Mouse (Mus musculus): ENCODE data around the gene Olfr373.

Olfr373 gene

DNA sequence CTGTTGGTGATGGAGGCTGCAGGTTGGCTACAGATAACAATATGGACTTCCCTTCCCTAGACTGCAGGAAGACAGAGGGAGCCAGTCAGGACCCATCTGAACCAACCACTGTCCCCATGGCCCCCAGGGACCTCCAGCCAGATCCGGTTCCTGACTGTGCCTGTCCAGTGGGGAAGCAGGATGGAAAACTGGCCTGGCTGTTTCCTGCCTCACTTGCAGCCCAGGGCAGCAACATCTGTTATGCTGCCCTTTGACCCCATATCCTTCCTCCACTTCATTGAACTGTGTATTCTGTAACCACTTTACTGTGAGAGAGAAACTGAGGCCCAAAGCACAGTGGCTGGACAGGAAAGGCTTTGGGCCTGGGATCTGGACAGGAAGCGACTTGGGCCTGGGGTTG lies 48.3 kb downstream of the Olfr373 start:
- in situ Hi-C loops (cut with MboI; ENCODE audit: low pct_unique_long_range_greater_than_20kb in 1 of 2, low sequenced_read_pairs in 2 of 2, unreplicated experiment in 1 of 2): no loop called here

GRCm38 (mm10) chr8:72131901-72132300 lies 48.9 kb downstream of the Olfr373 start:
- in situ Hi-C loops (cut with MboI; ENCODE audit: low pct_unique_long_range_greater_than_20kb in 1 of 2, low sequenced_read_pairs in 2 of 2, unreplicated experiment in 1 of 2): no loop called here

DNA sequence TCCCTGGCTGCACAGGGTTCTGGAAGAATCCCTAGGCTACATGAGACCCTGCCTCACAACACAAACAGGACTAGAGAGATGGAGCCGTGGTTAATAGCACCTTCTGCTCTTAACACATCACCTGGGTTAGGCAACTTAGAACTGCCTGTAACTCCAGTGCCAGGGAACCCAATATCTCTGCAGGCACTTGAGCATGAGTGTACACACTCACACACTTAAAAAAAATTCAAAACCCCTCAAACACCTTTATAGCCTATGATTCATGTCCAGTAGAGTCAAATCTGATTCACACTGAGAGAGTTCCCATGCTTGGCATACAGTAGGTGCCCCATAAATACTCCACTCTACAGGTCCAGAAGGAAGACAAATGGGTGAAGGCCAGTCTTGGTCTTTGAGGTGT lies 49.4 kb downstream of the Olfr373 start:
- in situ Hi-C loops (cut with MboI; ENCODE audit: low pct_unique_long_range_greater_than_20kb in 1 of 2, low sequenced_read_pairs in 2 of 2, unreplicated experiment in 1 of 2): no loop called here

GRCm38 (mm10) chr8:72132891-72133290 lies 49.9 kb downstream of the Olfr373 start:
- in situ Hi-C loops (cut with MboI; ENCODE audit: low pct_unique_long_range_greater_than_20kb in 1 of 2, low sequenced_read_pairs in 2 of 2, unreplicated experiment in 1 of 2): no loop called here

- in situ Hi-C loops (cut with MboI; ENCODE audit: low pct_unique_long_range_greater_than_20kb in 1 of 2, low sequenced_read_pairs in 2 of 2, unreplicated experiment in 1 of 2): no loop called here
Observed at GRCm38 (mm10) chr8:72133507-72133906, 50.5 kb downstream of the Olfr373 start.

DNA sequence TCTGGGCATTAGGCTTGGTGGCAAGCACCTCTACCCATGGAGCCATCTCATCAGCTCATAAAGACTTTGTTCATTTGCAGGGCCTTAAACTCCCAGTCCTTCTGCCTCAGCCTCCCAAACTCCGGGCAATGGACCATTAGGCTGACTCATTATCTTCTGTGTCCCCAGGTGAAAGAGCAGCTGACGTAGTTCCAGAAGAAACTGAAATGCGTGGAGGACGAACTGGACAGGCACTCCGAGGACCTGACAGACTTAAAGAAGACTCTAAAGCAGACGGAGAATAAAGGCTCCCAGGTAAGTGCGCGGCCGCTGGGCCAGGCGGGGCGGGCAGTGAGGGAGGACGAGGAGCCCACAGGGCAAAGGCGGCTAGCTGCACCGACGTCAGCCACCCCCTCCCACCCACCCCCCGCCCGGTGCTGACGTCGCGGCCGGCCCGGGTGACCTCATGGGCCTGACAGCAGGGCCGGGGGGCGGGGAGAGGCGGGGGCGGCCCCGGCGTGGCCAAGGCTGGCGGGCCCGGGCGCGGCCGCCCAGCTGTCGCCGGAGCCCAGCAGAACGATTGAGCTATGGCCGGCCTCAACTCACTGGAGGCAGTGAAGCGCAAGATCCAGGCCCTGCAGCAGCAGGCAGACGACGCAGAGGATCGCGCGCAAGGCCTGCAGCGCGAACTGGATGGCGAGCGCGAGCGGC lies 51.9 kb downstream of the Olfr373 start, which contains the start of gene Tpm4:
Tpm4 (plus strand) TSS at position 220 of the 690 bp plus-strand sequence.
- in situ Hi-C loops (cut with MboI; ENCODE audit: low pct_unique_long_range_greater_than_20kb in 1 of 2, low sequenced_read_pairs in 2 of 2, unreplicated experiment in 1 of 2): no loop called here

DNA sequence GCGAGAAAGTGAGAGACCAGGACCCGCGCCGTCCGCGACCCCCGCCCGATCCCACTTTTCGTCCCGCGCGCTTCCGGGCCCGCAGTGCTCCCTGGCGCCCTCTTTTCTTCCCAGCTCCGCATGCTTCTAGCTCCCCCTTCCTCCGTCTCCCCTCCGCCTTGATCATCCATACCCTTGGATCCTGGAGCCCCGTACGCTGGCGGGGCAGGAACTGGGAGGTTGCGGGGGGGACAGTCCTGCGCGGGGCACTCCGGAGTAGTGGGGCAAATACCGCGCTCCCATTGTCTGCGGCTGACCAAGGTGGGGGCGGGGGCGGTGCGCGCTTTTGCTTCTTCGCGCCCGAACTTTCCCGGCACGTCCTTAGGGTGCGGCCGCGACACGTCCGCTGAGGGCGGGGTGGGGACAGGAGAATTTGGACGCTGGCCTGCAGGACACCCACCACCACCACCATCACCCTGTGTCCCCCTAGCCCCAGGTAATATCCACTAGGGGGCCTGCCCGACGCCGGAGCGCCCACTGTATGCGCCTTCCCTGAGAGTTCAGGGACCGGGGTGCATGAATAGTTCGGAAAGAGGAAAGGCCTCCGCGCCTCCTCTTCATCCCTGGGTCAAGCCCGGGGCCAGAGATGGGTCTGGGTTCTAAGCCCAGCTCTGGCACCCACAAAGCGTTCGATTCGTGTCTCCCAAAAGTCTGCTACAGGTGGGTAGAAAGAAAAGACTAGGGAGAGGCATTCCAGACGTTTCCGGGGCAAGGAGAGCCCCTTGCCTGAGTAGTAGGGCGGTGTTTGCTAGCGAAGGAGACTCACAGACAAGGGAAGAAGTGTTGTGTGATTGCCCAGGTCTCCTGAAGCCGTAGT lies 52.7 kb downstream of the Olfr373 start:
- in situ Hi-C loops (cut with MboI; ENCODE audit: low pct_unique_long_range_greater_than_20kb in 1 of 2, low sequenced_read_pairs in 2 of 2, unreplicated experiment in 1 of 2): no loop called here

DNA sequence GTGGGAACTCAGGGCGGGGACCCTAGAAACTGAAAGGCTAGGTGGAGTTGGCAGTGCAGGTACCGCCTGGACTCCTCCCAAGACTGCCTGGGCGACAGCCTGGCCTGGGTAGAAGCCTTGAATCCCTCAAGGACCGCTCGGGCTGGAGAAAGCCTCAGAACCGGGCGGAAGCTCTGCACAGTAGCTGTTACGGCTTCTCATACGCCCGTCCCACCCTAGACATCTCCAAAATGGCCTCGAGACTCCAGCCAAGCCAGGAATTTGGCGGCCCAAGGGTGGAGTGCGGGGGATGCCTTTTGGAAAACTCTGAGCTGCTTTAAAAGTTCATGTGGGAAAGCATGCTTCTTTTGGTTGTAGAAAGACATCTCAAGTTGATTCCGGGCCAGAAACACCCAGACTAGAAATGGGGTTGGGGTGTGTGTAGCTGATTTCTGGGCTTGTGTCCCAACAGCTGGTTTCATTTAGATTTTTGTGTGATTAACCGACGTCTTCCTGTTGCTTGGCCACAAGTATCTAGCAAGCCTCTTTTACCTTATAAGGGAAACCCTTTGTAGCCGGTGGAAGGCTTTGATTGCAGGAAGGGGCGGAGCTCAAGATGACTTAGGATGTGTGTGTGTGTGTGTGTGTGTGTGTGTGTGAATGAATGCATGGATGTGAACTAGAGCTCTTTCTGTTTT lies 53.5 kb downstream of the Olfr373 start:
- in situ Hi-C loops (cut with MboI; ENCODE audit: low pct_unique_long_range_greater_than_20kb in 1 of 2, low sequenced_read_pairs in 2 of 2, unreplicated experiment in 1 of 2): no loop called here

DNA sequence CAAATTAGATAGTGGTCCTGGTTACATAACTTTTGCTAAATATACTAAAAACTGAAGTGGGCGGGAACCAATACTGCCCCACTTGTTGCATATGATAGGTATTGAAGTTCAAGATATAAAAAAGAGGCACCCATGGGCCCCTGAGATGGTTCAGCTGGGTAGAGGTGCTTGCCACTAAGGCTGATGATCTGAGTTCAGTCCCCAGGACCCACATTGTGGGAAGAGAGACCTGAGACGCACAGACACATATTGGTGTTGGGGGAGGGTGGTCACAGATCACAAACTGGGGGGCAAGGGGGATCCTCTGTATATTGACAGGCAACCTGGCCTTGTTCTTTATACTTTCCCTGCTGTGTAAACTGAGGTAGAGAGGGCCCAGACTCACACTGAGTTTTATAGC lies 54.5 kb downstream of the Olfr373 start:
- in situ Hi-C loops (cut with MboI; ENCODE audit: low pct_unique_long_range_greater_than_20kb in 1 of 2, low sequenced_read_pairs in 2 of 2, unreplicated experiment in 1 of 2): no loop called here

GRCm38 (mm10) chr8:72138456-72138855 lies 55.5 kb downstream of the Olfr373 start:
- in situ Hi-C loops (cut with MboI; ENCODE audit: low pct_unique_long_range_greater_than_20kb in 1 of 2, low sequenced_read_pairs in 2 of 2, unreplicated experiment in 1 of 2): no loop called here

- in situ Hi-C loops (cut with MboI; ENCODE audit: low pct_unique_long_range_greater_than_20kb in 1 of 2, low sequenced_read_pairs in 2 of 2, unreplicated experiment in 1 of 2): no loop called here
Observed at GRCm38 (mm10) chr8:72143256-72143824, 60.4 kb downstream of the Olfr373 start.

DNA sequence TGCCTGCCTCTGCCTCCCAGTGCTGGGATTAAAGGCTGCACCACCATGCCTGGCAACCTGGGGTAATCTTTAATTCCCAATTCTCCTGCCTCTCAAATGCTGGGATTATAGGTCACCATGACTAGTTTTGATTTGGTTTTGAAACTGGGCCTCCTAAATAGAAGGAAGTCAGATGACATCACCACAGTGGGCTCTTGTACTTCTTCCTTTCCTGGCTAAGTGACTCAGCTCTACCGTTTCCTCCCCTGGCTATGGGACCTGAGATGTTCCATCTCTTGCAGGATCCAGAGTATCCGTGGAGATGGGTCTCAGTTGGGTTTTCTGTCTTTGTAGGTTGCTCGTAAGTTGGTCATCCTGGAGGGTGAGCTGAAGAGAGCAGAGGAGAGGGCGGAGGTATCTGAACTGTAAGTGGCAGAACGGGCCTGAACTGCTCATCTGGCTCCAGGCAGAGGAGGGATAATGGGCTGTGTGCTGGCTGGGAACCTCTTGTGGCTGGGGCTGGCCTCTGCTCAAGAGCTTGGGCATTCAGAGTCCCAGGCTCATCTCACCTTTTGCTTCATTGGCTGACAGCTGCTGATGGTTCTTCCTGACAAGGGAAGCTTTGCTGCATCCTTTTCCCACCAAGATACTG lies 61.5 kb downstream of the Olfr373 start:
- in situ Hi-C loops (cut with MboI; ENCODE audit: low pct_unique_long_range_greater_than_20kb in 1 of 2, low sequenced_read_pairs in 2 of 2, unreplicated experiment in 1 of 2): no loop called here

DNA sequence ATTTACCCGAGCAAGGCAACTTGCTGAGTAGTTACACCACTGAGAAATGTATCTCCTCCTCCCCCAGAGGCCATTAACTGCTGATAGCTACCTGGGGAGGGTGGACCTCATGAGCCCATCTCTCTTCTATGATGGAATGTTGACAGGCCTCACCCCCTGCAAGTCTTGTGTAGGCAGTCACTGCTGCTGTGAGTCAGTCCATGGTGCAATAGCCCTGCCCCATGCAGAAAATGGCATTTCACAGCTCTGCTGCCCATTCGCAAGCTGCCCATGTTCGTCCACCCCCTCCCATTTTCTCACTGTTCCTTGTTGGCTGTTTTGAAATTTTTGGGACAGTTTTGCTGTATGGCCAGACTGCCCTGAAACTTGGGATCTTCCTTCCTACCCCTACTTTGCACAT lies 62.5 kb downstream of the Olfr373 start:
- in situ Hi-C loops (cut with MboI; ENCODE audit: low pct_unique_long_range_greater_than_20kb in 1 of 2, low sequenced_read_pairs in 2 of 2, unreplicated experiment in 1 of 2): no loop called here

GRCm38 (mm10) chr8:72146056-72146455 lies 63.1 kb downstream of the Olfr373 start:
- in situ Hi-C loops (cut with MboI; ENCODE audit: low pct_unique_long_range_greater_than_20kb in 1 of 2, low sequenced_read_pairs in 2 of 2, unreplicated experiment in 1 of 2): no loop called here

- in situ Hi-C loops (cut with MboI; ENCODE audit: low pct_unique_long_range_greater_than_20kb in 1 of 2, low sequenced_read_pairs in 2 of 2, unreplicated experiment in 1 of 2): no loop called here
Observed at GRCm38 (mm10) chr8:72146556-72146955, 63.6 kb downstream of the Olfr373 start.

DNA sequence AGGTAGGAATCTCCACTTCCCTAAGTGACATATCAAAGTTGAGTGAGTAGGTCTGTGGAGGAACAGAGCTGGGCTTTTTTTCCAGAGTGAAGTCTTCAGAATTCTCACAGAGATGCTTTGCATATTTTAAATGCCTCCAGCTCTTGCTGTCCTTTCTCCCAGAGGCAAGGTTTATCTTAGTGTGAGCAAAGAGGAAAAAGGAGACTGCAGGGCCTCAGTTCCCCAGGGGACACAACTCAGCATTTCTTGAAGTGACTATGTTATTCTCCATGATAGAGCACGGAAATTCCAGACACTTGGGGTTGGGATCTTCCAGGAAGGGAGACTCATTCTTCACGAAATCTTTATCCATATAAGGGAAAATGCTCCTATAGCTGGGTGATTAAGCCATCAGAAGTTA lies 64.3 kb downstream of the Olfr373 start:
- in situ Hi-C loops (cut with MboI; ENCODE audit: low pct_unique_long_range_greater_than_20kb in 1 of 2, low sequenced_read_pairs in 2 of 2, unreplicated experiment in 1 of 2): no loop called here

DNA sequence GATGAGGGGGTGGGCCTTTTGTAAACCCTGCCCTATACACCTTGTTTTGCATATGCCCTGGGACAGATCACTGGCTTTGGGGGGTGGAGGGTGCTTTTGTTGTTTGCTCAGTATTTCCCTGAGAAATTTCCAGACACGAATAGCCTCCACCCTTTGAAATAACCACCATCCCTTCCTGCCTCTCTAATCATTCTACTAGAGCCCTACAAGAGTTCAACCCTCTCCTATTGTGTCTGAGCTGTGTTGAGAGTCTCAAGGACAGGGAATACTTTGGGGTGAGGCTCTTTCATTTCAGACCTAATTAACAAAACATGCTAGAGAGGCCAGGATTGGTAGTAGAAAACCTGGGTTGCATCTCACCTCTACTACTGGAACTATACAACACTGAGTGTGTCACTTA lies 66.1 kb downstream of the Olfr373 start:
- in situ Hi-C loops (cut with MboI; ENCODE audit: low pct_unique_long_range_greater_than_20kb in 1 of 2, low sequenced_read_pairs in 2 of 2, unreplicated experiment in 1 of 2): no loop called here

GRCm38 (mm10) chr8:72151418-72152078 lies 68.6 kb downstream of the Olfr373 start:
- in situ Hi-C loops (cut with MboI; ENCODE audit: low pct_unique_long_range_greater_than_20kb in 1 of 2, low sequenced_read_pairs in 2 of 2, unreplicated experiment in 1 of 2): no loop called here

Measured in mouse embryonic stem cell (cell line).